Mouse (Mus musculus) layer of hippocampus, adult 18-20 months (tissue): ENCODE results near the gene Haus5. TPM values are rescaled to one million over a fixed set of nuclear protein-coding genes. Genes with fewer than 3 reads are reported as not detected.

ENCODE experiments used
- DNase-seq, 2 experiments: peaks; one replicate each; pipeline ENCODE4 v3.0.0; 2022; ENCODE audit warnings: low spot score in 2 of 2
- long read RNA-seq: library from polyadenylated mRNA; stranded (forward); transcript quantifications from one replicate; pipeline ENCODE4 v2.0.0, GENCODE M21; 2021
- total RNA-seq, 2 experiments: library from RNA; stranded (reverse); gene quantifications; 2 replicates each; pipeline ENCODE4 v1.2.3; 2021

The Haus5 gene
- total RNA-seq: 1 to 10 TPM; 4.6 to 5.4 TPM
- long read RNA-seq, partial matches to known transcripts: 0 of 7 reads
- long read RNA-seq, other reads (novel, unspliced or antisense): 3 of 7 reads

GRCm38 (mm10) chr7:30664529-30665200 lies at the start of gene Haus5:
Gene Haus5, minus strand, starts transcription at chr7:30664994.
- peak; percentile 84 to 95 for DNase-seq

GRCm38 (mm10) chr7:30711942-30712341 lies 47.1 kb upstream of the Haus5 start, which contains the start of gene Atp4a:
Gene Atp4a, plus strand, starts transcription at chr7:30712209.
- no peak for DNase-seq

- no peak for DNase-seq
Measured at GRCm38 (mm10) chr7:30707441-30707840, 42.6 kb upstream of the Haus5 start.

- DNase-seq: no peak
Measured at GRCm38 (mm10) chr7:30706214-30706882, 41.6 kb upstream of the Haus5 start.

GRCm38 (mm10) chr7:30698589-30698988 lies 33.8 kb upstream of the Haus5 start, which contains the start of gene 2200002J24Rik:
Gene 2200002J24Rik, plus strand, starts transcription at chr7:30698926.
- DNase-seq: no peak

- no peak for DNase-seq
Measured at GRCm38 (mm10) chr7:30698101-30698500, 33.3 kb upstream of the Haus5 start.

- DNase-seq: no peak
Measured at GRCm38 (mm10) chr7:30688325-30688724, 23.5 kb upstream of the Haus5 start.

GRCm38 (mm10) chr7:30683425-30683824 lies 18.6 kb upstream of the Haus5 start:
- DNase-seq: no peak

GRCm38 (mm10) chr7:30681897-30682296 lies 17.1 kb upstream of the Haus5 start:
- DNase-seq: no peak

GRCm38 (mm10) chr7:30678263-30678975 lies 13.6 kb upstream of the Haus5 start:
- DNase-seq: peak in 1 of 2 experiments; percentile 5

- DNase-seq: no peak
Measured at GRCm38 (mm10) chr7:30671480-30671879, 6.7 kb upstream of the Haus5 start, which contains the start of gene Pmis2. Gene Pmis2, minus strand, starts transcription at chr7:30671605.

GRCm38 (mm10) chr7:30669229-30669628 lies 4.4 kb upstream of the Haus5 start:
- DNase-seq: no peak

- peak in 1 of 2 experiments; percentile 14 for DNase-seq
Measured at GRCm38 (mm10) chr7:30665321-30665720, 527 bp upstream of the Haus5 start.

- peak; percentile 99 for DNase-seq
Measured at GRCm38 (mm10) chr7:30649591-30650540, 14.9 kb downstream of the Haus5 start, which contains the start of gene Rbm42. Gene Rbm42, minus strand, starts transcription at chr7:30650317.

GRCm38 (mm10) chr7:30639083-30639482 lies 25.7 kb downstream of the Haus5 start:
- no peak for DNase-seq

GRCm38 (mm10) chr7:30636395-30636794 lies 28.4 kb downstream of the Haus5 start:
- DNase-seq: no peak

- DNase-seq: no peak
Measured at GRCm38 (mm10) chr7:30635752-30636151, 29.0 kb downstream of the Haus5 start, which contains the start of gene Etv2. Gene Etv2, minus strand, starts transcription at chr7:30635852.

- DNase-seq: no peak
Measured at GRCm38 (mm10) chr7:30634621-30635020, 30.2 kb downstream of the Haus5 start.

GRCm38 (mm10) chr7:30633762-30634412 lies 30.9 kb downstream of the Haus5 start:
- no peak for DNase-seq

GRCm38 (mm10) chr7:30629013-30629412 lies 35.8 kb downstream of the Haus5 start:
- DNase-seq: no peak
